Mouse (Mus musculus) heart, postnatal 0 days (tissue): ENCODE data around the gene Chd2.

Source experiments
- CTCF ChIP-seq: IDR thresholded peaks from 2 replicates; pipeline ENCODE4 v1.5.1; 2016; ENCODE audit warnings: antibody characterized with exemption, control low read depth, low read depth
- EP300 ChIP-seq: IDR thresholded peaks from 2 replicates; pipeline ENCODE4 v1.6.1; 2016; ENCODE audit warnings: antibody characterized with exemption, low read depth

- TF ChIP-seq CTCF (no peak), EP300 (no peak)
These were observed 115.4 kb downstream of the Chd2 start for GRCm38 (mm10) chr7:73426235-73426634.
